11 mouse cellular contexts compared by ENCODE assay signal in the genomic region with DNA sequence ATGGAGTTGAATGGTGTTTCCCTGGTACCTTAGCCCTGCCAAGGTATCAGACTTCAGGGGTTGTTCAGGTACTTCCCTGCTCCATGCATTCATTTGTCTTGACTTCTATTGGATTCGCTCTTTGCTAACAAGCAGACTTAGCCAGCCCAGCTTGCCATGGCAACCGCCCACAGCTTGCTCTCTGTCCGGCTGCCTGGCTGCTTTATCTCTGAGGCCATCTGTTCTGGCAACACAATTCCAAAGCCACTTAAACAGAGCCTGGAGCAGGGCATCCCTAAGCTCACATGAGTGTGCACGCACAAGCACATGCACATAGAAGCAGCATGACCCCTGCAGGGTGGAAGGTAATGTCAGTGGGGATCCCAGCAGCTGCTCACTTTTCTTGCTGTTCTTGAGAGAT. TPM values are rescaled to one million over a fixed set of nuclear protein-coding genes. Genes with fewer than 3 reads are reported as not detected.
DNase-seq lines count a peak whose midpoint lies in the region; ATAC-seq lines count a peak whose summit lies in the region.
"Had no signal": no experiment of that assay in that cellular context is flagged by ENCODE, and none has a peak within 500 bp of the region (broad histone marks: within the 10 kb centered on the region; RNA-seq: fewer than 3 reads in every experiment).

No protein-coding gene starts in this region.

- H3K27ac ChIP-seq in heart, embryonic 11.5 days (ENCODE audit: low read depth, low read length) = no peak overlapping the region
- no peak overlapping the region for H3K27ac ChIP-seq in heart, embryonic 10.5 days
- H3K27ac ChIP-seq: heart, embryonic 15.5 days; lung, embryonic 15.5 days had no signal

- no peak overlapping the region for H3K4me3 ChIP-seq in heart, embryonic 11.5 days (ENCODE audit: low read depth, low read length)
- H3K4me3 ChIP-seq in heart, embryonic 10.5 days = no peak overlapping the region
- H3K4me3 ChIP-seq: heart, embryonic 15.5 days; lung, embryonic 15.5 days had no signal

- DNase-seq in frontal cortex, postnatal 25 days (ENCODE audit: low spot score in 2 of 2) = no peak
- DNase-seq in frontal cortex, adult 2 months (ENCODE audit: extremely low spot score in 1 of 2, low spot score in 1 of 2) = peak; percentile 44 to 60
- peak; percentile 42 for DNase-seq in mesoderm, embryonic 11.5 days (ENCODE audit: low read depth, low spot score)
- DNase-seq in right cerebral cortex, postnatal 36 days (ENCODE audit: low spot score in 2 of 2) = peak; percentile 46 to 61
- no peak for DNase-seq in spleen, postnatal 14 days (ENCODE audit: low spot score in 2 of 2)
- DNase-seq in heart, embryonic 10.5 days (ENCODE audit: low spot score) = no peak
- DNase-seq: thymus, postnatal 25 days had no signal

- peak; percentile 80 for ATAC-seq in frontal cortex, adult (ENCODE audit: low TSS enrichment)
- ATAC-seq in heart, embryonic 11.5 days (replicated peaks; ENCODE audit: insufficient number of reproducible peaks, low FRiP score, low TSS enrichment) = no peak

- 41% methylated on average over 4 of the region's 4 CpGs for WGBS in heart, embryonic 11.5 days (ENCODE audit: insufficient replicate concordance)
- WGBS in heart, embryonic 10.5 days = 43% methylated on average over 4 of the region's 4 CpGs

- H3K4me2 ChIP-seq in heart, embryonic 11.5 days = no peak overlapping the region
- H3K4me2 ChIP-seq: heart, embryonic 15.5 days; lung, embryonic 15.5 days had no signal

- no peaks in the 10 kb centered on the region for H3K36me3 ChIP-seq in heart, embryonic 11.5 days (ENCODE audit: control insufficient read depth, insufficient read depth, low read length)
- H3K36me3 ChIP-seq in heart, embryonic 10.5 days = no peaks in the 10 kb centered on the region
- H3K36me3 ChIP-seq: heart, embryonic 15.5 days; lung, embryonic 15.5 days had no signal

- no peaks in the 10 kb centered on the region for H3K9me3 ChIP-seq in heart, embryonic 11.5 days (replicated peaks; ENCODE audit: control insufficient read depth, low read length)
- H3K9me3 ChIP-seq in heart, embryonic 10.5 days = no peaks in the 10 kb centered on the region
- H3K9me3 ChIP-seq: heart, embryonic 15.5 days; lung, embryonic 15.5 days had no signal

- H3K9ac ChIP-seq in heart, embryonic 11.5 days (ENCODE audit: low read depth, low read length) = no peak overlapping the region
- H3K9ac ChIP-seq: heart, embryonic 15.5 days; lung, embryonic 15.5 days had no signal

- H3K27me3 ChIP-seq in heart, embryonic 11.5 days (ENCODE audit: control insufficient read depth, insufficient read depth, low read length) = peaks cover 11% of the 10 kb centered on the region
- peaks cover 15% of the 10 kb centered on the region; the same call in 1 of the 2 replicates for H3K27me3 ChIP-seq in heart, embryonic 10.5 days (ENCODE audit: insufficient read depth, poor library complexity, severe bottlenecking)
- H3K27me3 ChIP-seq: lung, embryonic 15.5 days had no signal

- no peaks in the 10 kb centered on the region for H3K4me1 ChIP-seq in heart, embryonic 11.5 days (ENCODE audit: control insufficient read depth, insufficient read depth, low read length)
- H3K4me1 ChIP-seq in heart, embryonic 10.5 days = peaks cover 3% of the 10 kb centered on the region; the same call in 1 of the 2 replicates
- H3K4me1 ChIP-seq: heart, embryonic 15.5 days; lung, embryonic 15.5 days had no signal

RNA-seq across cellular contexts. Expression of gene Myt1, which starts 4.1 kb away (rescaled TPM):
- polyA plus RNA-seq in frontal cortex, adult 2 months (2012; rRNA removed) = 15.6 and 16.9 TPM in 2 replicates
- 0.06 and 0.65 TPM in 2 replicates for polyA plus RNA-seq in heart, embryonic 11.5 days (2014; fragmentation: Nextera tagmentation; extraction: Ambion mirVana)
- polyA plus RNA-seq in heart, embryonic 10.5 days (2016; fragmentation: Nextera tagmentation; extraction: Ambion mirVana) = 0.05 and 0.14 TPM in 2 replicates

RNA-seq across cellular contexts. Expression of gene Oprl1, which starts 44.2 kb away (rescaled TPM):
- 26.4 and 34.4 TPM in 2 replicates for polyA plus RNA-seq in frontal cortex, adult 2 months (2012; rRNA removed)
- polyA plus RNA-seq in heart, embryonic 11.5 days (2014; fragmentation: Nextera tagmentation; extraction: Ambion mirVana) = 7.5 and 9.2 TPM in 2 replicates
- polyA plus RNA-seq in heart, embryonic 10.5 days (2016; fragmentation: Nextera tagmentation; extraction: Ambion mirVana) = 6.1 and 6.6 TPM in 2 replicates

Comparison
In these comparisons a context has a peak if more than half of its experiments do, and no peak if none do; other contexts are left out.
1. DNase-seq: peak in frontal cortex, adult 2 months (2 of 2), mesoderm, embryonic 11.5 days (single experiment) and right cerebral cortex, postnatal 36 days (2 of 2); none in frontal cortex, postnatal 25 days (0 of 2), spleen, postnatal 14 days (0 of 2) and heart, embryonic 10.5 days (single experiment).
2. RNA of gene Myt1, which starts 4.1 kb away (polyA plus RNA-seq): 15.6 to 16.9 TPM in frontal cortex, adult 2 months; 0.06 to 0.65 TPM in heart, embryonic 11.5 days and 0.05 to 0.14 TPM in heart, embryonic 10.5 days; every median in the first group is over 10 times any median in the second.